Mouse (Mus musculus): ENCODE results near the gene Olfr643. TPM values are rescaled to one million over a fixed set of nuclear protein-coding genes. Genes with fewer than 3 reads are reported as not detected.

The Olfr643 gene
- polyA plus RNA-seq (2015; fragmentation: Nextera tagmentation; extraction: Ambion mirVana): not detected in 2 replicates

DNA sequence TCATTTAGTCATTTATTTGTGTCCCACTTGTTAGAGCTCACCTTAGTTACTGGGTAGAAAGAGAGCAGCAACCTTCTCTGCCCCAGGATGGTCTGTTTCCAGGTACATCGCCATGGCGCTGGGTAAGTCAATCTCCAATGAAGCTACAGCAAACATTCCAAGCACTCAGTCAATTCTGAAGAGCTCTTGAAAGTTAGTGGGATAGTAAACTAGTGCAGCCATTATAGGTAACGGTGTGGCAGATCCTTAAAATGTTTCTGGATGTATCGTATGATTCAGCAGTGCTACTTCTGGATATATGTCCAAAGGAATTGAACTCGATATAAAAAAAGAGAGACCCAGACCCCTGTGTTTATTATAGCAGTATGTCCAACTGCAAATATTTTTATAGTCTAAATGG lies at the start of gene Olfr643:
Gene Olfr643 (minus strand): TSS at position 101 of the 400 bp plus-strand sequence.
- no peaks in the 10 kb centered on the region for H3K9me3 ChIP-seq (ENCODE audit: low read length)
- no peak within 1 kb of the TSS for H3K9ac ChIP-seq (replicated peaks; ENCODE audit: low read depth)
- H3K4me3 ChIP-seq (ENCODE audit: low read depth, low read length): no peak within 1 kb of the TSS
- H3K4me2 ChIP-seq (replicated peaks; ENCODE audit: low read depth, low read length): no peak within 1 kb of the TSS
- H3K27me3 ChIP-seq (replicated peaks; ENCODE audit: insufficient read depth, low read length): no peaks in the 10 kb centered on the region
- ATAC-seq (no peak; the same call in 1 of the 2 replicates), DNase-seq (ENCODE audit: low spot score) (no peak)
- WGBS: 54% methylated on average over 5 of the region's 5 CpGs
- no peak within 1 kb of the TSS for H3K27ac ChIP-seq (ENCODE audit: low read length)
- TF ChIP-seq EP300 (IDR thresholded peaks at IDR 0.05) (no peak), CTCF (IDR thresholded peaks at IDR 0.05) (no peak)
- H3K36me3 ChIP-seq (ENCODE audit: insufficient read depth, low read length): no peaks in the 10 kb centered on the region
- no peaks in the 10 kb centered on the region for H3K4me1 ChIP-seq (ENCODE audit: insufficient read depth, low read depth, low read length)

DNA sequence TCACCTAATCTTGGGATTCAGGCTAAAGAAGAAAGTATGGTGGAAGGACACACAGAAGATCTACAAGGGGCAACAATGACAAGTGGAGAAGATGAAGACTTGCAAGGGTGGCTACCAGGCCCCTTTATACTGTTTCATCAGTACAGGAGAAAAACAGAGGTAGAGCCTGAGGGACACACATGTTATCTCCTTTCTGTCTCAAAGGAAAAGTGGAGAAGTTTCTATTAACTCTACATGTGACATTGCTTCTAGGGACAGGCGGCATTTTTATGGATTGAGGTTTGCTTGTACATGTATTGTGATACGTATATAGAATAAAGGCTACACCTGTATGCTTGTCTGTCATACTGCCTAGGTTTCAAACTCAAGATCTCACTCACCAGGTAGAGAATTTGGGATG lies 46.1 kb upstream of the Olfr643 start, which contains the start of gene Olfr648:
Gene Olfr648 (minus strand): TSS at position 101 of the 400 bp plus-strand sequence.
- Histone ChIP-seq H3K9me3 (ENCODE audit: low read length) (no peaks in the 10 kb centered on the region), H3K27me3 (replicated peaks; ENCODE audit: insufficient read depth, low read length) (no peaks in the 10 kb centered on the region), H3K4me1 (ENCODE audit: insufficient read depth, low read depth, low read length) (no peaks in the 10 kb centered on the region), H3K36me3 (ENCODE audit: insufficient read depth, low read length) (no peaks in the 10 kb centered on the region), H3K9ac (replicated peaks; ENCODE audit: low read depth) (no peak within 1 kb of the TSS), H3K27ac (ENCODE audit: low read length) (no peak within 1 kb of the TSS), H3K4me2 (replicated peaks; ENCODE audit: low read depth, low read length) (no peak within 1 kb of the TSS), H3K4me3 (ENCODE audit: low read depth, low read length) (no peak within 1 kb of the TSS)
- TF ChIP-seq CTCF (IDR thresholded peaks at IDR 0.05) (no peak), EP300 (IDR thresholded peaks at IDR 0.05) (no peak)
- ATAC-seq: no peak
- no peak for DNase-seq (ENCODE audit: low spot score)
- 88% methylated on average over 2 of the region's 2 CpGs for WGBS

DNA sequence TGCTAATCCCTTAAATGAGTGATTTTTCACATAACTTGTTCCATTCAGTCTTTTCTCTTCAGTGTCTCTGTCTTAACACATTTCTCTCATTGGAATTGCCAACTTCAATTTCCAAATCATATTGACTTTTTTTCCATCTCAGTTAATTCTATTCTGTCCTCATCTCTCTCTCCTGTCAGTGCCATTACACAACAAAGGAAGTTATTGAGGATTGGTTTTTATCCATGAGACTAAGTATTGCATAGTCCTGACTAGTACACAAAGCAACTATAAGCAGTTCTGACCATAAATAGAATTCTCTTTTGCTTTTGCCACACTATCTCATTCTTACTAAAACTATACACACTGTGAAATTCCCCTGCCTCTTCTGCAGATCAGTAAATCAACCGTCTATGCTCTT lies 41.9 kb upstream of the Olfr643 start:
- no peaks in the 10 kb centered on the region for H3K9me3 ChIP-seq (ENCODE audit: low read length)
- 76% methylated on average over 1 of the region's 1 CpGs for WGBS
- ATAC-seq (no peak), DNase-seq (ENCODE audit: low spot score) (no peak)
- H3K4me3 ChIP-seq (ENCODE audit: low read depth, low read length): no peak overlapping the region
- TF ChIP-seq EP300 (IDR thresholded peaks at IDR 0.05) (no peak), CTCF (IDR thresholded peaks at IDR 0.05) (no peak)
- no peak overlapping the region for H3K4me2 ChIP-seq (replicated peaks; ENCODE audit: low read depth, low read length)
- H3K27ac ChIP-seq (ENCODE audit: low read length): no peak overlapping the region
- no peak overlapping the region for H3K9ac ChIP-seq (replicated peaks; ENCODE audit: low read depth)
- H3K27me3 ChIP-seq (replicated peaks; ENCODE audit: insufficient read depth, low read length): no peaks in the 10 kb centered on the region
- H3K4me1 ChIP-seq (ENCODE audit: insufficient read depth, low read depth, low read length): no peaks in the 10 kb centered on the region
- no peaks in the 10 kb centered on the region for H3K36me3 ChIP-seq (ENCODE audit: insufficient read depth, low read length)

DNA sequence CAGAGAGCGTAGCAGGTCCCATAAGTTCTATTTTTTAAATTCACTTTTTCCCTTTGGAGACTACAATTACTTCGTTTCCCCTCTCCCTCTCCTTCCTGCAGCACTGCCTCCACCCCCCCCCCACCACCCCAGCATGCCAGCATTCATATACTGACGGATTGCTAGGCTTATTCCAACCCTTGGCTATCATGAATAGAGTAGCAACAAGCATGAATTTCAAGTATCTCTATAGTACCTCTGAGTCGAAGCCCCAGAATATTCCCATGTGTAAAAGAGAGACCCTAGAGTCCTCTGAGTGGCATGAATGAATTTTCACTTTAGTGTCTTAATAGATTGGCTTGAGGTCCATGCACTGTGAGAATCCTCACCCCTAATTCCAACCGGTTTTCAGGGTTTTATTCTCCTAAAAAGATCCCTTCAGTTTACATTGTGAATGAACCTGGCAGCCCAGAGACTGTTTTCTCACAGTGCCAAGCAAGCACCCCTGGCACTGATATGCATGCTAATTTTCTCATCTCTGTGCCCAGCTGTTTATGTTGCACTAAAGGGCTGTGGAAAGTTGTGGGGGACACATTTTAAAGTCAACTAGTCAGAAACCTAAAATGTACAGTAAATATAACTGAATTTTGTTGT lies 41.3 kb upstream of the Olfr643 start:
- H3K36me3 ChIP-seq (ENCODE audit: insufficient read depth, low read length): no peaks in the 10 kb centered on the region
- H3K27ac ChIP-seq (ENCODE audit: low read length): no peak overlapping the region
- no peak for DNase-seq (ENCODE audit: low spot score)
- ATAC-seq: no peak
- no peaks in the 10 kb centered on the region for H3K4me1 ChIP-seq (ENCODE audit: insufficient read depth, low read depth, low read length)
- H3K4me3 ChIP-seq (ENCODE audit: low read depth, low read length): no peak overlapping the region
- H3K9me3 ChIP-seq (ENCODE audit: low read length): no peaks in the 10 kb centered on the region
- H3K4me2 ChIP-seq (replicated peaks; ENCODE audit: low read depth, low read length): no peak overlapping the region
- 56% methylated on average over 5 of the region's 5 CpGs for WGBS
- H3K27me3 ChIP-seq (replicated peaks; ENCODE audit: insufficient read depth, low read length): no peaks in the 10 kb centered on the region
- H3K9ac ChIP-seq (replicated peaks; ENCODE audit: low read depth): no peak overlapping the region
- no peak for TF ChIP-seq CTCF (IDR thresholded peaks at IDR 0.05)
- TF ChIP-seq EP300 (IDR thresholded peaks at IDR 0.05): no peak

DNA sequence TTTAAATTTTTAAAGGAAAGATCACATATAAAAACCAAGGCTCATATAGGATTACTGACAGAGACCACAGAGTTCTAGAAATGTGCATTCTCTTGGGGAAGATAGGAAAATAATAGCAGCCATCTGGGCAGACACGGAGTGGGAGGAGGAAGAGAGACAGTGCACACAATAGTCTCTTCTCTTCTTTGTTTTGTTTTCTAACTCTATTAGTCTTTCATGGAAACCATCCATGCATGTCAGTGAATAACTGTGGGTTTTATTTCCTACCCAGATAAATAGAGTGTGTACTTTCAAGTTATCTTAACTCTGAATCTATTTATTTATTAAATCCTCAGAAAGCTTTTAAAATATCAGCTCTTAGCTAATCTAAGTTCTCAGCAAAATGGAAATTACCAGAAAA lies 37.9 kb upstream of the Olfr643 start:
- no peak overlapping the region for H3K4me2 ChIP-seq (replicated peaks; ENCODE audit: low read depth, low read length)
- 68% methylated on average over 1 of the region's 1 CpGs for WGBS
- no peak overlapping the region for H3K9ac ChIP-seq (replicated peaks; ENCODE audit: low read depth)
- ATAC-seq (no peak), DNase-seq (ENCODE audit: low spot score) (no peak)
- no peak overlapping the region for H3K4me3 ChIP-seq (ENCODE audit: low read depth, low read length)
- no peak overlapping the region for H3K27ac ChIP-seq (ENCODE audit: low read length)
- no peaks in the 10 kb centered on the region for H3K36me3 ChIP-seq (ENCODE audit: insufficient read depth, low read length)
- TF ChIP-seq CTCF (IDR thresholded peaks at IDR 0.05): no peak
- no peak for TF ChIP-seq EP300 (IDR thresholded peaks at IDR 0.05)
- no peaks in the 10 kb centered on the region for H3K27me3 ChIP-seq (replicated peaks; ENCODE audit: insufficient read depth, low read length)
- no peaks in the 10 kb centered on the region for H3K9me3 ChIP-seq (ENCODE audit: low read length)
- no peaks in the 10 kb centered on the region for H3K4me1 ChIP-seq (ENCODE audit: insufficient read depth, low read depth, low read length)

DNA sequence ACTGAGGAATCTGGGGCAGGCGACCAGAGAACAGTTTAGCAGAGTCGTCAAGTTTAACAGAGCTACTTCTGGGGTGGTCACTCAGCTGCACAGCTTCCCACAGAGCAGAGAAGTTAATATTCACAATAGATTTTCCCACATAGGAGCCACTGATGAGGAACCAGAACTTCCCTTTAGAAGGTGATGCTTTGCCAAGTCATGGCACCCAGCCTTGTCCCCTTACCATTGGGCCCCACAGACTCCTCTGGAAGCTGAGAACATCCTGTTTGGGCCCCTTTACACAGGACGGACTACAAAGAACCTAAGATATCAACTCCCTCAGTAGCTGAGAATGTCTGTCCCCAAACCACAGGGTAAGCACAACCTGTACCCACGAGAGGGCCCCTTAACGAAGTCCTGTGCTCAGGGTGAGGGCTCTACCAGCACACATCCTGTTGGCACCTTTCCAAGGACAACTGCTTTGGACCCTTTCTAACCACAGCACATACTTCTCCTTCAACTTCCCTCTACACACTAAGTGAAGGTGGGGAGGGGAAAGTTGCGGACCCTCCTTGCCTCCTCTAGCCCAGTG lies 32.5 kb upstream of the Olfr643 start:
- Histone ChIP-seq H3K27me3 (replicated peaks; ENCODE audit: insufficient read depth, low read length) (no peaks in the 10 kb centered on the region), H3K9me3 (ENCODE audit: low read length) (no peaks in the 10 kb centered on the region), H3K36me3 (ENCODE audit: insufficient read depth, low read length) (no peaks in the 10 kb centered on the region), H3K27ac (ENCODE audit: low read length) (no peak overlapping the region), H3K4me2 (replicated peaks; ENCODE audit: low read depth, low read length) (no peak overlapping the region), H3K9ac (replicated peaks; ENCODE audit: low read depth) (no peak overlapping the region), H3K4me3 (ENCODE audit: low read depth, low read length) (no peak overlapping the region), H3K4me1 (ENCODE audit: insufficient read depth, low read depth, low read length) (no peaks in the 10 kb centered on the region)
- peak; percentile 17 for DNase-seq (ENCODE audit: low spot score)
- 36% methylated on average over 6 of the region's 6 CpGs for WGBS
- TF ChIP-seq EP300 (IDR thresholded peaks at IDR 0.05) (no peak), CTCF (IDR thresholded peaks at IDR 0.05) (no peak)
- peak; percentile 25; the same call in 1 of the 2 replicates for ATAC-seq
